Mouse (Mus musculus): ENCODE measurements around the gene Gnb4.

DNA sequence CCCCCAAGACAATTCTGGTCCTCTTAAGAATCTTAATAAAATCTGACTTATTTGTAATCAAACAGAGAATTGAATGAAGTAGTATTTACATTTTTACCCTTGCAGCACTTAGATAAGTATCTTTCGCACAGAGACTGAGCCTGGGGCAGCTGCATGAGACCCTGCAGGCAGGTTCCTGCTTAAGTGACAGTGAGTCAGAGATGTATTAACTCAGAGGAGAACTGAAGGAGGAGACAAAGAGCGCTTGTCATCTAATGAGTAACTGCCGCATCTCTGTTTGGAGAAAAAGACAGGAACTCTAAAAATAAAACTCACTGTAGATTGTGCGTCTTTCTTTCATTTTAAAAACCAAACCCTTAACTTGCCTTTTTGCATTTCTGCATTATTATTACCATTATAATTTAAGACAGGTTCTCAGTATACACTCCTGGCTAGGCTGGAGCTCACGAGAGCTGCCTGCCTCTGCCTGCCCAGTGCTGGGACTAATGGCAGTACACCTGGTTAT lies 16.4 kb upstream of the Gnb4 start:
- TF ChIP-seq POLR2A (IDR thresholded peaks at IDR 0.05; ENCODE audit: low read depth, low read length), result no peak
- TF ChIP-seq CTCF (IDR thresholded peaks at IDR 0.05; ENCODE audit: extremely low read depth, insufficient read length, insufficient replicate concordance, low read depth, low read length), result no peak
